Mouse (Mus musculus) ES-Bruce4 (cell line): Measurements from ENCODE around the gene Celsr1.

Experiments used
- CTCF ChIP-seq: IDR thresholded peaks from one replicate; pipeline ENCODE4 v1.8.1; 2011; ENCODE audit warnings: low read depth, low read length
- POLR2A ChIP-seq: IDR thresholded peaks from one replicate; pipeline ENCODE4 v1.8.1; 2011; ENCODE audit warnings: low read length; ENCODE audit not compliant: insufficient read depth

DNA sequence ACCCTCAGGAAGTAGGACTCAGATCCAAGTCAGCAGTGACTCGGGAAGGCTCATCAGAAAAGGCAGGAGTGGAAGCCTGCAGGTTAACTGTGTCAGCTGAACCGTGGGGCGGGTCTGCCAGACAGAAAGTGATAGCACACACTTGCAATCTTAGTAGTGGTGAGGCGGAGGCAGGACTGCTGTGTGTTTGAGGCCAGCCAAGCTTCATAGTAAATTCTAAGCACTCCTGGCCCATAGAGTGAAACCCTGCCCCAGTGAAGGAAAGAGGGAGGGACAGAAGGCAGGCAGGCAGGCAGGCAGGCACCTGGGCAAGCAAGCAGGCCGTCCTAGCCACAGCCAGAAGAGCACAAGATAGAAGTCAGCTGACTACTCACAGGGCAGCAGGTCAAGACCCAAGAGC lies 148.0 kb downstream of the Celsr1 start:
- TF ChIP-seq CTCF: no peak
- TF ChIP-seq POLR2A: no peak
